Mouse (Mus musculus) embryonic facial prominence, embryonic 13.5 days (tissue): ENCODE results near the gene Pum2. TPM values are rescaled to one million over a fixed set of nuclear protein-coding genes. Genes with fewer than 3 reads are reported as not detected.

Experiments used
- ATAC-seq: fragments of 200-750 bp; cut with Nextera tagmentation; 2 replicates; pipeline ENCODE4 v1.8.0; 2017; ENCODE audit warnings: low read depth; ENCODE audit not compliant: insufficient number of reproducible peaks, insufficient read depth, low FRiP score, low TSS enrichment
- H3K27ac ChIP-seq: fragments of 300-500 bp; sonication (generic); 2 replicates; pipeline ENCODE4 v1.5.1; 2015; ENCODE audit warnings: moderate library complexity, mild to moderate bottlenecking, inconsistent platforms
- H3K27me3 ChIP-seq: fragments of 300-500 bp; sonication (generic); 2 replicates; pipeline ENCODE4 v1.6.1; 2015; ENCODE audit warnings: mild to moderate bottlenecking, inconsistent platforms
- H3K36me3 ChIP-seq: fragments of 300-500 bp; sonication (generic); 2 replicates; pipeline ENCODE4 v1.6.1; 2015; ENCODE audit warnings: mild to moderate bottlenecking, inconsistent platforms
- H3K4me1 ChIP-seq: fragments of 300-500 bp; sonication (generic); 2 replicates; pipeline ENCODE4 v1.6.1; 2015; ENCODE audit warnings: inconsistent platforms
- H3K4me2 ChIP-seq: fragments of 300-500 bp; sonication (generic); 2 replicates; pipeline ENCODE4 v1.6.1; 2015; ENCODE audit warnings: moderate library complexity, mild to moderate bottlenecking, inconsistent platforms
- H3K4me3 ChIP-seq: fragments of 300-500 bp; sonication (generic); 2 replicates; pipeline ENCODE4 v1.5.1; 2015; ENCODE audit warnings: mild to moderate bottlenecking, inconsistent platforms
- H3K9ac ChIP-seq: fragments of 300-500 bp; sonication (generic); 2 replicates; pipeline ENCODE4 v1.6.1; 2015; ENCODE audit warnings: mild to moderate bottlenecking, inconsistent platforms
- H3K9me3 ChIP-seq: fragments of 300-500 bp; sonication (generic); 2 replicates; pipeline ENCODE4 v1.6.1; 2016; ENCODE audit warnings: inconsistent platforms
- WGBS: fragments of 180-500 bp; shearing (Covaris S2); methylation state at CpG from one replicate; pipeline ENCODE4 v1.1.7; 2015; ENCODE audit warnings: mixed read lengths; 5-methylcytosine and 5-hydroxymethylcytosine counted together
- polyA plus RNA-seq: library from polyadenylated mRNA; unstranded; fragments of >200 nt; fragmentation: Nextera tagmentation; extraction: Ambion mirVana; gene quantifications from 2 replicates; pipeline ENCODE4 v1.2.1, GENCODE M21; 2015

Gene Pum2
- polyA plus RNA-seq, 1 experiment from 2014 or later, result 50.2 TPM

- no peak overlapping the region for H3K4me2 ChIP-seq
- H3K9ac ChIP-seq, result no peak overlapping the region
- no peak overlapping the region for H3K4me3 ChIP-seq
- H3K27ac ChIP-seq, result no peak overlapping the region
- no peaks in the 10 kb centered on the region for H3K27me3 ChIP-seq
- H3K36me3 ChIP-seq, result no peaks in the 10 kb centered on the region
- ATAC-seq, result no peak
- WGBS, result 83% methylated on average over 15 of the region's 15 CpGs
- no peaks in the 10 kb centered on the region for H3K9me3 ChIP-seq
- peaks cover 10% of the 10 kb centered on the region; the same call in 1 of the 2 replicates for H3K4me1 ChIP-seq
Observed at GRCm38 (mm10) chr12:8764221-8764930, 90.4 kb downstream of the Pum2 start.

GRCm38 (mm10) chr12:8770946-8771843 is 97.3 kb downstream of the Pum2 start, which contains the start of gene Sdc1:
Sdc1 (plus strand) TSS chr12:8771323.
- Histone ChIP-seq H3K9ac (peak within 1 kb of the TSS; percentile 96), H3K4me3 (peak within 1 kb of the TSS; percentile 94), H3K27me3 (no peaks in the 10 kb centered on the region), H3K4me1 (peaks cover 32% of the 10 kb centered on the region), H3K27ac (peak within 1 kb of the TSS; percentile 95), H3K9me3 (no peaks in the 10 kb centered on the region), H3K36me3 (no peaks in the 10 kb centered on the region), H3K4me2 (peak within 1 kb of the TSS; percentile 81)
- WGBS, result under 1% methylated on average over 66 of the region's 67 CpGs
- ATAC-seq, result peak; percentile 87

GRCm38 (mm10) chr12:8771844-8772380 is 98.0 kb downstream of the Pum2 start:
- Histone ChIP-seq H3K27me3 (no peaks in the 10 kb centered on the region), H3K4me1 (peaks cover 40% of the 10 kb centered on the region), H3K9ac (peak overlapping the region; percentile 96), H3K27ac (peak overlapping the region; percentile 95), H3K9me3 (no peaks in the 10 kb centered on the region), H3K36me3 (no peaks in the 10 kb centered on the region), H3K4me2 (peak overlapping the region; percentile 81), H3K4me3 (peak overlapping the region; percentile 94)
- WGBS, result under 1% methylated on average over 37 of the region's 37 CpGs
- no peak; the same call in none of the 2 replicates for ATAC-seq

- H3K4me3 ChIP-seq, result peak overlapping the region; percentile 94
- H3K27me3 ChIP-seq, result no peaks in the 10 kb centered on the region
- no peaks in the 10 kb centered on the region for H3K9me3 ChIP-seq
- peaks cover 46% of the 10 kb centered on the region for H3K4me1 ChIP-seq
- no peaks in the 10 kb centered on the region for H3K36me3 ChIP-seq
- peak overlapping the region; percentile 95 for H3K27ac ChIP-seq
- H3K4me2 ChIP-seq, result peak overlapping the region; percentile 81
- peak; percentile 16; the same call in 1 of the 2 replicates for ATAC-seq
- WGBS, result under 1% methylated on average over 49 of the region's 55 CpGs
- peak overlapping the region; percentile 96 for H3K9ac ChIP-seq
Observed at GRCm38 (mm10) chr12:8772451-8773143, 98.7 kb downstream of the Pum2 start.

- 14% methylated on average over 6 of the region's 6 CpGs for WGBS
- Histone ChIP-seq H3K27me3 (no peaks in the 10 kb centered on the region), H3K27ac (peak overlapping the region; percentile 95), H3K9me3 (no peaks in the 10 kb centered on the region), H3K4me1 (peaks cover 54% of the 10 kb centered on the region), H3K4me3 (peak overlapping the region; percentile 94), H3K36me3 (no peaks in the 10 kb centered on the region), H3K9ac (peak overlapping the region; percentile 96), H3K4me2 (peak overlapping the region; percentile 81)
- ATAC-seq, result no peak
Observed at GRCm38 (mm10) chr12:8773336-8773735, 99.4 kb downstream of the Pum2 start.

- Histone ChIP-seq H3K9ac (peak overlapping the region; percentile 96; the same call in 1 of the 2 replicates), H3K36me3 (no peaks in the 10 kb centered on the region), H3K9me3 (no peaks in the 10 kb centered on the region), H3K4me3 (peak overlapping the region; percentile 94), H3K27me3 (no peaks in the 10 kb centered on the region), H3K4me2 (peak overlapping the region; percentile 81), H3K4me1 (peaks cover 62% of the 10 kb centered on the region), H3K27ac (no peak overlapping the region)
- no peak for ATAC-seq
Observed at GRCm38 (mm10) chr12:8774183-8774582, 100.2 kb downstream of the Pum2 start.

GRCm38 (mm10) chr12:8776206-8776605 is 102.3 kb downstream of the Pum2 start:
- H3K4me3 ChIP-seq, result no peak overlapping the region
- H3K36me3 ChIP-seq, result no peaks in the 10 kb centered on the region
- peak overlapping the region; percentile 28; the same call in 1 of the 2 replicates for H3K27ac ChIP-seq
- H3K4me1 ChIP-seq, result peaks cover 80% of the 10 kb centered on the region
- ATAC-seq, result no peak
- no peak overlapping the region for H3K9ac ChIP-seq
- H3K4me2 ChIP-seq, result peak overlapping the region; percentile 28
- H3K9me3 ChIP-seq, result no peaks in the 10 kb centered on the region
- WGBS, result 84% methylated on average over 7 of the region's 7 CpGs
- no peaks in the 10 kb centered on the region for H3K27me3 ChIP-seq

GRCm38 (mm10) chr12:8776741-8777140 is 102.8 kb downstream of the Pum2 start:
- no peak overlapping the region for H3K4me3 ChIP-seq
- no peak overlapping the region for H3K9ac ChIP-seq
- H3K36me3 ChIP-seq, result no peaks in the 10 kb centered on the region
- no peak for ATAC-seq
- no peaks in the 10 kb centered on the region for H3K9me3 ChIP-seq
- whole genome bisulfite sequencing, result 91% methylated on average over 3 of the region's 3 CpGs
- H3K4me2 ChIP-seq, result no peak overlapping the region
- peaks cover 85% of the 10 kb centered on the region for H3K4me1 ChIP-seq
- no peaks in the 10 kb centered on the region for H3K27me3 ChIP-seq
- no peak overlapping the region for H3K27ac ChIP-seq

GRCm38 (mm10) chr12:8778106-8778505 is 104.2 kb downstream of the Pum2 start:
- ATAC-seq, result no peak
- H3K36me3 ChIP-seq, result no peaks in the 10 kb centered on the region
- WGBS, result 76% methylated on average over 7 of the region's 7 CpGs
- no peak overlapping the region for H3K4me2 ChIP-seq
- H3K4me3 ChIP-seq, result no peak overlapping the region
- H3K4me1 ChIP-seq, result peaks cover 98% of the 10 kb centered on the region
- H3K27ac ChIP-seq, result no peak overlapping the region
- H3K9me3 ChIP-seq, result no peaks in the 10 kb centered on the region
- no peak overlapping the region for H3K9ac ChIP-seq
- no peaks in the 10 kb centered on the region for H3K27me3 ChIP-seq

GRCm38 (mm10) chr12:8779851-8780250 is 105.9 kb downstream of the Pum2 start:
- H3K27me3 ChIP-seq, result no peaks in the 10 kb centered on the region
- H3K4me3 ChIP-seq, result no peak overlapping the region
- no peak overlapping the region for H3K9ac ChIP-seq
- no peak overlapping the region for H3K27ac ChIP-seq
- no peaks in the 10 kb centered on the region for H3K9me3 ChIP-seq
- peaks cover 98% of the 10 kb centered on the region for H3K4me1 ChIP-seq
- ATAC-seq, result no peak
- H3K4me2 ChIP-seq, result no peak overlapping the region
- H3K36me3 ChIP-seq, result no peaks in the 10 kb centered on the region
- WGBS, result 78% methylated on average over 4 of the region's 4 CpGs

GRCm38 (mm10) chr12:8781121-8781520 is 107.2 kb downstream of the Pum2 start:
- no peak for ATAC-seq
- H3K9me3 ChIP-seq, result no peaks in the 10 kb centered on the region
- 72% methylated on average over 7 of the region's 7 CpGs for WGBS
- no peak overlapping the region for H3K4me3 ChIP-seq
- H3K27ac ChIP-seq, result peak overlapping the region; percentile 60; the same call in 1 of the 2 replicates
- H3K4me2 ChIP-seq, result no peak overlapping the region
- H3K36me3 ChIP-seq, result no peaks in the 10 kb centered on the region
- no peak overlapping the region for H3K9ac ChIP-seq
- peaks cover 98% of the 10 kb centered on the region for H3K4me1 ChIP-seq
- H3K27me3 ChIP-seq, result no peaks in the 10 kb centered on the region
